Comparison of ENCODE assay signal across 25 mouse cellular contexts in genomic region chr15:102091688-102092087, GRCm38 (mm10). TPM values are rescaled to one million over a fixed set of nuclear protein-coding genes. Genes with fewer than 3 reads are reported as not detected.
"Had no signal": no experiment of that assay in that cellular context is flagged by ENCODE, and none has a peak within 500 bp of the region (broad histone marks: within the 10 kb centered on the region; RNA-seq: fewer than 3 reads in every experiment).

No protein-coding gene starts in this region.

- ATAC-seq: hindbrain, embryonic 16.5 days; inflammation-experienced regulatory T-cells, adult 6 months; intestine, embryonic 15.5 days had no signal

- H3K9me3 ChIP-seq: heart, embryonic 10.5 days; heart, embryonic 12.5 days; hindbrain, embryonic 10.5 days; hindbrain, embryonic 12.5 days; intestine, embryonic 15.5 days; limb, embryonic 13.5 days; limb, embryonic 15.5 days; liver, embryonic 13.5 days; liver, embryonic 15.5 days had no signal

- H3K4me3 ChIP-seq: gastrocnemius, adult 2 months; heart, adult 2 months; heart, embryonic 10.5 days; heart, embryonic 12.5 days; hindbrain, embryonic 10.5 days; hindbrain, embryonic 12.5 days; intestine, embryonic 15.5 days; limb, embryonic 13.5 days; limb, embryonic 15.5 days; liver, embryonic 13.5 days; liver, embryonic 15.5 days had no signal

- H3K4me1 ChIP-seq: heart, embryonic 10.5 days; hindbrain, embryonic 10.5 days; hindbrain, embryonic 12.5 days; intestine, embryonic 15.5 days; limb, embryonic 13.5 days; limb, embryonic 15.5 days had no signal

- H3K4me2 ChIP-seq: heart, embryonic 12.5 days; hindbrain, embryonic 12.5 days; hindbrain, embryonic 14.5 days; intestine, embryonic 15.5 days; limb, embryonic 13.5 days; limb, embryonic 15.5 days; liver, embryonic 13.5 days; liver, embryonic 15.5 days had no signal

- DNase-seq: gastrocnemius, adult 2 months; gastrocnemius, postnatal 10 days; gastrocnemius, postnatal 25 days; heart, postnatal 10 days; heart, postnatal 4 days; kidney, adult 18-20 months; kidney, adult 8-10 months; kidney, postnatal 14 days; kidney, postnatal 36 days; layer of hippocampus, adult 9-11 months; layer of hippocampus, postnatal 36 days; left cerebral cortex, postnatal 4 days; liver, embryonic 13.5 days had no signal

- H3K27ac ChIP-seq: gastrocnemius, adult 2 months; heart, adult 2 months; heart, embryonic 10.5 days; hindbrain, embryonic 10.5 days; hindbrain, embryonic 12.5 days; hindbrain, embryonic 14.5 days; intestine, embryonic 15.5 days; limb, embryonic 13.5 days; limb, embryonic 15.5 days; liver, embryonic 13.5 days; liver, embryonic 15.5 days had no signal

- H3K9ac ChIP-seq: heart, embryonic 12.5 days; hindbrain, embryonic 12.5 days; hindbrain, embryonic 14.5 days; intestine, embryonic 15.5 days; limb, embryonic 13.5 days; limb, embryonic 15.5 days; liver, embryonic 13.5 days; liver, embryonic 15.5 days had no signal

- H3K27me3 ChIP-seq: heart, embryonic 12.5 days; hindbrain, embryonic 12.5 days; intestine, embryonic 15.5 days; limb, embryonic 13.5 days; limb, embryonic 15.5 days; liver, embryonic 13.5 days; liver, embryonic 15.5 days had no signal

RNA-seq across cellular contexts. Expression of gene Igfbp6, which starts 52.5 kb away (rescaled TPM):
- polyA plus RNA-seq: hindbrain, embryonic 10.5 days; hindbrain, embryonic 12.5 days had no signal

RNA-seq across cellular contexts. Expression of gene Soat2, which starts 58.6 kb away (rescaled TPM):
- polyA plus RNA-seq: hindbrain, embryonic 14.5 days; hindbrain, embryonic 16.5 days had no signal
